Comparison of ENCODE assay signal across 10 mouse cellular contexts in the genomic region with DNA sequence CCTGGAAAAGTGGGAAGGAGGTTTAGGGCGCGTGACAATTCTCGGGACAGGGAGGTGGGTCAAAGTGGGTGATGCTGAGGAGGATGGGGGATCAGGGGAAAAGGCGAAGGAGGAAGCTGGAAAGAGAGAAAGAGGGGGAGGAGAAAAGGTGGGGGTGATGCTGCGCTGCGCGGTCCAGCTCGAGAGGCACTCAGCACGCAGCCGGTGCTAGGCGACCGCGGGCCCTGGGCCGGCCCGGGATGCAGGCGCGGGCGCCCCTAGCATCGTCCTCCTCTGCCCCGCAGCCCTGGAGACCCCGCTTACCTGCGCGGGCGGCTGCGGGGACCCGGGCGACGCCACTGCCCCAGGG. TPM values are rescaled to one million over a fixed set of nuclear protein-coding genes. Genes with fewer than 3 reads are reported as not detected.
DNase-seq lines count a peak whose midpoint lies in the region; ATAC-seq and TF ChIP-seq lines count a peak whose summit lies in the region.
"Had no signal": no experiment of that assay in that cellular context is flagged by ENCODE, and none has a peak within 500 bp of the region (broad histone marks: within the 10 kb centered on the region; RNA-seq: fewer than 3 reads in every experiment).

No protein-coding gene starts in this region.

- H3K27ac ChIP-seq in gastrocnemius, adult 2 months: no peak overlapping the region
- no peak overlapping the region for H3K27ac ChIP-seq in testis, adult 2 months (ENCODE audit: control insufficient read depth, insufficient read depth, low read depth, low read length)
- 0 out of 2 replicates have a peak overlapping the region, but pooled peaks have one; percentile 75 for H3K27ac ChIP-seq in limb, embryonic 15.5 days
- no peak overlapping the region for H3K27ac ChIP-seq in stomach, postnatal 0 days (replicated peaks)

- 1% methylated on average over 20 of the region's 28 CpGs for WGBS in limb, embryonic 15.5 days
- WGBS in stomach, postnatal 0 days: 0% methylated on average over 6 of the region's 28 CpGs

- H3K4me1 ChIP-seq in testis, adult 2 months (ENCODE audit: control insufficient read depth, insufficient read depth, low read length): peaks cover 13% of the 10 kb centered on the region
- H3K4me1 ChIP-seq in limb, embryonic 15.5 days: peaks cover 18% of the 10 kb centered on the region
- no peaks in the 10 kb centered on the region for H3K4me1 ChIP-seq in stomach, postnatal 0 days (replicated peaks; ENCODE audit: control insufficient read depth, insufficient read depth)

- H3K9me3 ChIP-seq in limb, embryonic 15.5 days: no peaks in the 10 kb centered on the region
- no peaks in the 10 kb centered on the region for H3K9me3 ChIP-seq in stomach, postnatal 0 days (ENCODE audit: control insufficient read depth, low read length)

- no peaks in the 10 kb centered on the region for H3K36me3 ChIP-seq in testis, adult 2 months (ENCODE audit: control insufficient read depth, insufficient read depth, low read length)
- peaks cover 7% of the 10 kb centered on the region for H3K36me3 ChIP-seq in limb, embryonic 15.5 days
- H3K36me3 ChIP-seq in stomach, postnatal 0 days (ENCODE audit: control insufficient read depth, insufficient read depth, low read length): no peaks in the 10 kb centered on the region

- DNase-seq in gastrocnemius, adult 2 months: no peak
- no peak for DNase-seq in gastrocnemius, postnatal 36 days
- DNase-seq in testis, postnatal 14 days (ENCODE audit: low spot score): no peak
- no peak for DNase-seq in stomach, postnatal 0 days (ENCODE audit: low spot score)
- no peak for DNase-seq in urinary bladder, postnatal 25 days (ENCODE audit: low spot score)
- DNase-seq in lung, adult 18-20 months: no peak

- TF ChIP-seq CTCF in gastrocnemius, adult 2 months (IDR thresholded peaks at IDR 0.05): no peak
- no peak for TF ChIP-seq CTCF in testis, adult 2 months (IDR thresholded peaks at IDR 0.05; ENCODE audit: control insufficient read depth, insufficient read depth, insufficient replicate concordance, low read depth, low read length)
- no peak for TF ChIP-seq CTCF in stomach, postnatal 0 days (IDR thresholded peaks at IDR 0.05; ENCODE audit: low read depth)

- no peak for TF ChIP-seq POLR2A in testis, adult 2 months (IDR thresholded peaks at IDR 0.05; ENCODE audit: control insufficient read depth, low read depth, low read length)

- no peaks in the 10 kb centered on the region for H3K27me3 ChIP-seq in testis, adult 2 months (ENCODE audit: control insufficient read depth, insufficient read depth, low read length)
- H3K27me3 ChIP-seq in limb, embryonic 15.5 days: peaks cover 23% of the 10 kb centered on the region
- H3K27me3 ChIP-seq in stomach, postnatal 0 days (ENCODE audit: control insufficient read depth, insufficient read depth, low read length): 0 out of 2 replicates have a peak, but pooled peaks cover 2% of the 10 kb centered on the region

- no peak for TF ChIP-seq EP300 in stomach, postnatal 0 days (optimal IDR thresholded peaks at IDR 0.05)

- H3K9ac ChIP-seq in limb, embryonic 15.5 days: peak overlapping the region; percentile 51
- peak overlapping the region; percentile 56 for H3K9ac ChIP-seq in stomach, postnatal 0 days (ENCODE audit: low read length)

- intact Hi-C loops in gastrocnemius, adult 2 months (cut with DNase I): no loop called here
- intact Hi-C loops in gastrocnemius, postnatal 36 days (cut with DNase I): loop anchor here (10.0 kb wide), 1 partner anchor 1090 kb away; no protein-coding TSS in a partner anchor

- peak overlapping the region; percentile 80 for H3K4me2 ChIP-seq in limb, embryonic 15.5 days
- H3K4me2 ChIP-seq in stomach, postnatal 0 days (replicated peaks; ENCODE audit: low read depth): peak overlapping the region; percentile 64

- peak overlapping the region; percentile 68 for H3K4me3 ChIP-seq in gastrocnemius, adult 2 months
- H3K4me3 ChIP-seq in testis, adult 2 months (ENCODE audit: control insufficient read depth, low read depth, low read length): peak overlapping the region; percentile 40
- H3K4me3 ChIP-seq in limb, embryonic 15.5 days: peak overlapping the region; percentile 64
- peak overlapping the region; percentile 49 for H3K4me3 ChIP-seq in stomach, postnatal 0 days (ENCODE audit: low read depth, low read length)

- ATAC-seq in limb, embryonic 15.5 days (ENCODE audit: insufficient number of reproducible peaks, low FRiP score, low TSS enrichment, low read depth): peak; percentile 41; the same call in 1 of the 2 replicates
- peak; percentile 53 for ATAC-seq in stomach, postnatal 0 days (ENCODE audit: low FRiP score, low TSS enrichment)
- ATAC-seq: CD4-positive, CD25-positive, alpha-beta regulatory T cell, adult 4 months had no signal

RNA-seq across cellular contexts. Expression of gene Asphd2, which starts 0.3 kb away (rescaled TPM):
- under 1 TPM; 0.17 to 0.18 TPM for total RNA-seq in gastrocnemius, adult 2 months (2021)
- under 1 TPM; 0.36 to 0.74 TPM for total RNA-seq in gastrocnemius, postnatal 36 days (2021)
- 0.66 and 0.84 TPM in 2 replicates for polyA plus RNA-seq in testis, adult 2 months (2012; rRNA removed)
- polyA plus RNA-seq in limb, embryonic 15.5 days (2015; fragmentation: Nextera tagmentation; extraction: Ambion mirVana): 13.0 and 18.5 TPM in 2 replicates
- 4.4 and 4.6 TPM in 2 replicates for polyA plus RNA-seq in stomach, postnatal 0 days (2015; fragmentation: Nextera tagmentation; extraction: Ambion mirVana)
- total RNA-seq: megakaryocyte progenitor cell, adult 5-6 weeks had no signal
- polyA plus RNA-seq: CD4-positive, CD25-positive, alpha-beta regulatory T cell, adult 4 months had no signal

RNA-seq across cellular contexts. Expression of gene Gm6583, which starts 38.6 kb away (rescaled TPM):
- not detected for total RNA-seq in gastrocnemius, adult 2 months (2021)
- not detected for total RNA-seq in gastrocnemius, postnatal 36 days (2021)
- polyA plus RNA-seq in testis, adult 2 months (2012; rRNA removed): 3.2 and 3.3 TPM in 2 replicates
- 0.20 and 0.33 TPM in 2 replicates for polyA plus RNA-seq in limb, embryonic 15.5 days (2015; fragmentation: Nextera tagmentation; extraction: Ambion mirVana)
- polyA plus RNA-seq in stomach, postnatal 0 days (2015; fragmentation: Nextera tagmentation; extraction: Ambion mirVana): 0.08 and 0.13 TPM in 2 replicates
- total RNA-seq: megakaryocyte progenitor cell, adult 5-6 weeks had no signal

RNA-seq across cellular contexts. Expression of gene Hps4, which starts 51.5 kb away (rescaled TPM):
- total RNA-seq in gastrocnemius, adult 2 months (2021): 1 to 10 TPM; 4.3 to 6.3 TPM
- 1 to 10 TPM; 3.8 to 4.2 TPM for total RNA-seq in gastrocnemius, postnatal 36 days (2021)
- 64.6 and 73.8 TPM in 2 replicates for polyA plus RNA-seq in testis, adult 2 months (2012; rRNA removed)
- 32.5 and 34.8 TPM in 2 replicates for polyA plus RNA-seq in limb, embryonic 15.5 days (2015; fragmentation: Nextera tagmentation; extraction: Ambion mirVana)
- 15.2 and 15.3 TPM in 2 replicates for polyA plus RNA-seq in stomach, postnatal 0 days (2015; fragmentation: Nextera tagmentation; extraction: Ambion mirVana)

RNA-seq across cellular contexts. Expression of gene Srrd, which starts 51.5 kb away (rescaled TPM):
- total RNA-seq in gastrocnemius, adult 2 months (2021): 1 to 10 TPM; 4.2 to 5.6 TPM
- 1 to 10 TPM; 2.8 to 3.4 TPM for total RNA-seq in gastrocnemius, postnatal 36 days (2021)
- polyA plus RNA-seq in testis, adult 2 months (2012; rRNA removed): 107 and 118 TPM in 2 replicates
- 32.6 and 37.8 TPM in 2 replicates for polyA plus RNA-seq in limb, embryonic 15.5 days (2015; fragmentation: Nextera tagmentation; extraction: Ambion mirVana)
- polyA plus RNA-seq in stomach, postnatal 0 days (2015; fragmentation: Nextera tagmentation; extraction: Ambion mirVana): 19.3 and 20.9 TPM in 2 replicates

RNA-seq across cellular contexts. Expression of gene Gm6588, which starts 54.8 kb away (rescaled TPM):
- total RNA-seq in gastrocnemius, adult 2 months (2021): not detected
- total RNA-seq in gastrocnemius, postnatal 36 days (2021): not detected
- 22.5 and 24.5 TPM in 2 replicates for polyA plus RNA-seq in testis, adult 2 months (2012; rRNA removed)
- polyA plus RNA-seq in limb, embryonic 15.5 days (2015; fragmentation: Nextera tagmentation; extraction: Ambion mirVana): 0.08 TPM in 1 of 2 replicates, not detected in the other
- polyA plus RNA-seq in stomach, postnatal 0 days (2015; fragmentation: Nextera tagmentation; extraction: Ambion mirVana): 0.05 TPM in 1 of 2 replicates, not detected in the other
- total RNA-seq: megakaryocyte progenitor cell, adult 5-6 weeks had no signal
- polyA plus RNA-seq: CD4-positive, CD25-positive, alpha-beta regulatory T cell, adult 4 months had no signal
